Mouse (Mus musculus): Measurements from ENCODE around the gene E2f3. TPM values are rescaled to one million over a fixed set of nuclear protein-coding genes. Genes with fewer than 3 reads are reported as not detected.

Gene E2f3
- total RNA-seq (2014; rRNA removed; ENCODE audit: low replicate concordance) (6.8 and 11.3 TPM in 2 replicates), polyA plus RNA-seq (2015; fragmentation: Nextera tagmentation; extraction: Ambion mirVana) (3.2 and 3.8 TPM in 2 replicates)

DNA sequence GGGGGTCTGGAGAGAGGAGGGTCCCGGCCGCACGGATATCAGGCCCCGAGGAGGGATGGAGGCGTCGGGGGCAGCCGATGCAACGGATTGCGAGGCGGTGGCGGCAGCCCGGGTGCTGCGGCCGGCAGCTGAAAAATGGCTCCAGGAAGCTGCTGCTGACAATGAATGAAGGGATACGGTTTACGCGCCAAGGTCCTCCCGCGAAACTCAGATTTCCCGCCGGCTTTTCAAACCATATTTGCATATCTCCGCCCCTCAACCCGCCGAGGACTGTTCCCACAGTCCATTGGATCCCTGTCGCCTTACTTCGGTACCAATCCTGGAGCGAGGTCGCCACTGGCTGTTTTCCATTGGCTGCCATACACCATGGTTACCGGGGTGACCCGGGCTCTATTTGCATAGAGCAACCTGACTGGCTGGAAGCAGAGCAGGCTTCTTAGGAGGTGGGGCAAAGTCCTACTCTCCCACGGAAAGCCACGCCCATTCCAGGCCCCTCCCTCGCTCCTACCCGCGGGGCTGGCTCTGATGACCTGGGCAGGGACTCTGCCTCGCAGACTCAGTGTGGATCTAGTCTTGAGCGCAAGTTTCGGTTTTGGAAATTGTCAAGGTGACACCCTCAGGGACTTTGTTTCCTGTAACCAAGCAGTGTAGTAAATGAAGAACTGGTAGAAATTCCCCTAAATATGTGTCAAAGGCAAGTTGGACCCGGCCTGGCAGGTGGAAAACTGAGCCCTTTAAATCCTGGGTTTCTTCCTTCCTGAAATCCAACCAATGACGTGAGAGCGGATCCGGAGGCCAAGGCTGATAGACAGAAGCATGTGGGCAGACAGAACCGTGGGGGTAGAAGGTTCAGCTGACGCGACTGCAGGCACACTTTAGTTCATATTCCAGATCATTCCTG lies at the start of gene E2f3:
E2f3 (minus strand) TSS at position 209 of the 901 bp plus-strand sequence.
- peak within 1 kb of the TSS; percentile 97 for H3K27ac ChIP-seq (ENCODE audit: low read depth)
- peak within 1 kb of the TSS; percentile 97 for H3K4me2 ChIP-seq (ENCODE audit: low read depth, low read length)
- TF ChIP-seq CTCF (IDR thresholded peaks at IDR 0.05; ENCODE audit: low read depth) (no peak; the same call in 1 of the 2 replicates), EP300 (IDR thresholded peaks at IDR 0.05; ENCODE audit: low read depth) (no peak)
- no peaks in the 10 kb centered on the region for H3K36me3 ChIP-seq (replicated peaks; ENCODE audit: control insufficient read depth, insufficient read depth, low read length)
- WGBS: under 1% methylated on average over 45 of the region's 45 CpGs
- no peaks in the 10 kb centered on the region for H3K4me1 ChIP-seq (ENCODE audit: control insufficient read depth, insufficient read depth)
- DNase-seq (ENCODE audit: low spot score) (peak; percentile 100), ATAC-seq (ENCODE audit: insufficient read depth, low read depth) (peak; percentile 95)
- H3K9ac ChIP-seq (replicated peaks; ENCODE audit: low read depth, low read length): peak within 1 kb of the TSS; percentile 80
- H3K27me3 ChIP-seq (ENCODE audit: control insufficient read depth, insufficient read depth, low read length): no peaks in the 10 kb centered on the region
- peak within 1 kb of the TSS; percentile 67 for H3K4me3 ChIP-seq (ENCODE audit: low read depth, low read length)
- no peaks in the 10 kb centered on the region for H3K9me3 ChIP-seq (replicated peaks; ENCODE audit: control insufficient read depth, low read length)

DNA sequence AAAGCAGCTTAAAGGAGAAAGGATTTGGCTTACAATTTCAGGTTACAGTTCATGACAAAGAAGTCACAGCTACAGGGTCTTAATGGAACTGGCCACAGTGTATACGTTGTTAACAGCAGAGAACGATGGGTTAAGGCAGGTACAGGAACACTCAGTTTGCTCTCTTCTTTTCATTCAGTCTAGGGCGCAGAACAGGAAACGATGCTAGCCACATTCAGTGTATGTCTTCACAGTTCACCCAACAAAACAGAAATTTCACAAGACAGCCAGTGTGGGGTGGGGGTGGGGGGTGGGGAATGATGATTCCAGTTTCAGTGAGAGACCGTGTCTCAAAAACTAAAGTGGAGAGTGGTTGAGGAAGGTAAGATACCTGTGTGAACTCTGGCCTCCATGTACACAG lies 48.7 kb upstream of the E2f3 start:
- Histone ChIP-seq H3K36me3 (replicated peaks; ENCODE audit: control insufficient read depth, insufficient read depth, low read length) (no peaks in the 10 kb centered on the region), H3K4me2 (ENCODE audit: low read depth, low read length) (no peak overlapping the region), H3K4me1 (ENCODE audit: control insufficient read depth, insufficient read depth) (0 out of 2 replicates have a peak, but pooled peaks cover 2% of the 10 kb centered on the region), H3K9me3 (replicated peaks; ENCODE audit: control insufficient read depth, low read length) (no peaks in the 10 kb centered on the region), H3K27me3 (ENCODE audit: control insufficient read depth, insufficient read depth, low read length) (no peaks in the 10 kb centered on the region), H3K9ac (replicated peaks; ENCODE audit: low read depth, low read length) (no peak overlapping the region), H3K27ac (ENCODE audit: low read depth) (no peak overlapping the region), H3K4me3 (ENCODE audit: low read depth, low read length) (no peak overlapping the region)
- 89% methylated on average over 5 of the region's 5 CpGs for WGBS
- ATAC-seq (ENCODE audit: insufficient read depth, low read depth) (no peak), DNase-seq (ENCODE audit: low spot score) (no peak)
- TF ChIP-seq EP300 (IDR thresholded peaks at IDR 0.05; ENCODE audit: low read depth): no peak
- no peak for TF ChIP-seq CTCF (IDR thresholded peaks at IDR 0.05; ENCODE audit: low read depth)

DNA sequence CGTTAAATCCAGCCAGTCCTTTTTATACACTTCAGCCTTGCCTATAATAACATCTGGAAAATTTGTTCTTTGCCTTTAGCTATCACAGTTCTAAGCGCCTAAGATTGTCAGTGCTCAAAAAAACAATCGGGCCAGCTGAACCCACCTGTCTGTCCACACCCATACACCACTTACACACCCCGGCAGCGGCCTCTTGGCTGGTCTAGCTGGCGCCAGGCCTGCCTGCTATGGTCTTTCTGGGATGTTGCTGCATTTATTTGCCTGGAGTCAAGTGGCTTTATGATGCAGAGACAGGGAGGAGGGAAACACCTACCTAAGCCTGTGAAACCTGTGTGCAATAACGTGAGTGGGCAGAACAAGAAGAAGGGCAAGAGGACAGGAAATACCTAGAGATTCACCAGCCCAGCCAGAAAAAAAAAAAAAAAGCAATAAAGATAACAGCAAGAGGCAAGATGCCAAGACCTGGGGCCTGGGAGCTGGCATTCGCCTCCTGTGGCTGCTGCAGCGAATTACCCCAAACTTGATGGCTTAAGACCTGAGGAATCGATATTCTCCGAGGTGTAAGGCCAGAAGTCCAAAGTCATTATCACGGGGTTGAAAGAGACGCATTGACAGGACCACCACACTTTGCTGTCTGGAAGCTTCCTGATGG lies 45.9 kb upstream of the E2f3 start:
- ATAC-seq (ENCODE audit: insufficient read depth, low read depth): no peak
- no peak overlapping the region for H3K4me2 ChIP-seq (ENCODE audit: low read depth, low read length)
- 44% methylated on average over 13 of the region's 13 CpGs for WGBS

DNA sequence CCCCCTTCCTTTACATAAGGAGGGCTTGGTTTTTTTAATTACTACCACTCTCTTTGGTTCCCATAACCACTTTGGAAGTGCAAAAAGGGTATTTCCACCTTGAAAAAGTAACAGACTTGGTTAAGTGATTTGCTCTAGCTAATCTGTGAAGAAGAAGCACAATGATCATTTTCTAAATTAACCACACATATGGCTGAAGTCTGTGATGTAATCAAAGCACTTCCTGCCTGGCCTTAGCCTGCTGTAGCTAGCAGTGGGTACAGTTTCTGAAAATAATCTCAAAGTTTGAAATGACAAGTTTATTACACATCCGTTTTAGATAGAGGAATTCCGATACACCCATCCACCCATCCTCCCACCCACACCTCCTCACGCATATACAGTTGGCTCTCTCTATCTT lies 42.0 kb upstream of the E2f3 start:
- TF ChIP-seq CTCF (IDR thresholded peaks at IDR 0.05; ENCODE audit: low read depth): no peak
- no peak for TF ChIP-seq EP300 (IDR thresholded peaks at IDR 0.05; ENCODE audit: low read depth)
- Histone ChIP-seq H3K9ac (replicated peaks; ENCODE audit: low read depth, low read length) (no peak overlapping the region), H3K36me3 (replicated peaks; ENCODE audit: control insufficient read depth, insufficient read depth, low read length) (no peaks in the 10 kb centered on the region), H3K27ac (ENCODE audit: low read depth) (no peak overlapping the region), H3K4me3 (ENCODE audit: low read depth, low read length) (no peak overlapping the region), H3K27me3 (ENCODE audit: control insufficient read depth, insufficient read depth, low read length) (no peaks in the 10 kb centered on the region), H3K4me2 (ENCODE audit: low read depth, low read length) (no peak overlapping the region), H3K9me3 (replicated peaks; ENCODE audit: control insufficient read depth, low read length) (no peaks in the 10 kb centered on the region), H3K4me1 (ENCODE audit: control insufficient read depth, insufficient read depth) (0 out of 2 replicates have a peak, but pooled peaks cover 2% of the 10 kb centered on the region)
- ATAC-seq (ENCODE audit: insufficient read depth, low read depth) (no peak), DNase-seq (ENCODE audit: low spot score) (no peak)
- WGBS: 75% methylated on average over 3 of the region's 3 CpGs

More for the DNA sequence above, 45.9 kb upstream of the E2f3 start:
- Histone ChIP-seq H3K27me3 (ENCODE audit: control insufficient read depth, insufficient read depth, low read length) (no peaks in the 10 kb centered on the region), H3K4me1 (ENCODE audit: control insufficient read depth, insufficient read depth) (0 out of 2 replicates have a peak, but pooled peaks cover 2% of the 10 kb centered on the region), H3K4me3 (ENCODE audit: low read depth, low read length) (no peak overlapping the region), H3K9ac (replicated peaks; ENCODE audit: low read depth, low read length) (no peak overlapping the region), H3K27ac (ENCODE audit: low read depth) (no peak overlapping the region), H3K9me3 (replicated peaks; ENCODE audit: control insufficient read depth, low read length) (no peaks in the 10 kb centered on the region), H3K36me3 (replicated peaks; ENCODE audit: control insufficient read depth, insufficient read depth, low read length) (no peaks in the 10 kb centered on the region)
- no peak for DNase-seq (ENCODE audit: low spot score)
- no peak for TF ChIP-seq EP300 (IDR thresholded peaks at IDR 0.05; ENCODE audit: low read depth)

DNA sequence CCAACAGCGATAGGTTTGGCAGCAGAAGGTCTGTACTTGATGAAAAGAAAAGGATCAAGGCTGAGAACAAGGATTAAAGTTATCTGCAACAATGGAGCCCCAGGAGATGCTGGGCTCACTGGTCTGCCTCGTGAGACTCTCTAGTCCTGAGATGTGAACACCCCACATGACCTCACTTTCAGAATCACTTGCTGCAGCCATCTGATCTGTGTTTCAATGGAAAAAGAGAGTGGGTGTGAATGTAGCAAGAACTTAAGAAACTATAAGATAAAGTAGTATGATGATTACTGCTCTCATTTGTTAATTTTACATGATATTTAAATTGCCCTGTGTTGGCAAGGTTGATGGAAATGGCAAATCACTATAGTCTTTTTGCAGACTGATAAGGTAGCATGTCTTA lies 36.6 kb upstream of the E2f3 start:
- H3K9ac ChIP-seq (replicated peaks; ENCODE audit: low read depth, low read length): no peak overlapping the region
- no peak for ATAC-seq (ENCODE audit: insufficient read depth, low read depth)
- H3K27ac ChIP-seq (ENCODE audit: low read depth): no peak overlapping the region
- H3K36me3 ChIP-seq (replicated peaks; ENCODE audit: control insufficient read depth, insufficient read depth, low read length): no peaks in the 10 kb centered on the region
- 72% methylated on average over 2 of the region's 2 CpGs for WGBS
- H3K4me3 ChIP-seq (ENCODE audit: low read depth, low read length): no peak overlapping the region
- no peaks in the 10 kb centered on the region for H3K9me3 ChIP-seq (replicated peaks; ENCODE audit: control insufficient read depth, low read length)
- H3K4me2 ChIP-seq (ENCODE audit: low read depth, low read length): no peak overlapping the region
- H3K4me1 ChIP-seq (ENCODE audit: control insufficient read depth, insufficient read depth): no peaks in the 10 kb centered on the region
- no peaks in the 10 kb centered on the region for H3K27me3 ChIP-seq (ENCODE audit: control insufficient read depth, insufficient read depth, low read length)
- no peak for TF ChIP-seq CTCF (IDR thresholded peaks at IDR 0.05; ENCODE audit: low read depth)
- no peak for TF ChIP-seq EP300 (IDR thresholded peaks at IDR 0.05; ENCODE audit: low read depth)
- no peak for DNase-seq (ENCODE audit: low spot score)
